Mouse (Mus musculus) liver, postnatal 0 days (tissue): ENCODE measurements at regions not wholly inside any gene's neighbourhood (a gene's known extent, or its start where the extent isn't known, plus 50 kb on each side); places are given as distances from the start of the nearest gene placed in this dataset.

Source experiments
- ATAC-seq: fragments of 200-750 bp; cut with Nextera tagmentation; 2 replicates; pipeline ENCODE4 v1.8.0; 2017; ENCODE audit warnings: mild to moderate bottlenecking, moderate library complexity
- DNase-seq: peaks from one replicate; pipeline ENCODE4 v3.0.0-alpha.2; 2016
- H3K27ac ChIP-seq: fragments of 300-500 bp; sonication (generic); 2 replicates; pipeline ENCODE4 v1.5.1; 2014; ENCODE audit warnings: antibody characterized with exemption, moderate library complexity, mild to moderate bottlenecking, low read depth
- H3K27me3 ChIP-seq: fragments of 300-500 bp; sonication (generic); 2 replicates; pipeline ENCODE4 v1.6.1; 2014; ENCODE audit warnings: low read length, control low read depth, mixed read lengths; ENCODE audit not compliant: insufficient read depth
- H3K36me3 ChIP-seq: fragments of 300-500 bp; sonication (generic); replicated peaks from 2 replicates; pipeline ENCODE4 v1.6.1; 2014; ENCODE audit warnings: mild to moderate bottlenecking, control low read depth, low read length, moderate library complexity, mixed read lengths; ENCODE audit not compliant: insufficient read depth
- H3K4me1 ChIP-seq: fragments of 300-500 bp; sonication (generic); 2 replicates; pipeline ENCODE4 v1.6.1; 2014; ENCODE audit warnings: antibody characterized with exemption, mild to moderate bottlenecking, control low read depth; ENCODE audit not compliant: insufficient read depth
- H3K4me2 ChIP-seq: fragments of 300-500 bp; sonication (generic); 2 replicates; pipeline ENCODE4 v1.6.1; 2014; ENCODE audit warnings: low read depth, mild to moderate bottlenecking, low read length, moderate library complexity, mixed read lengths
- H3K4me3 ChIP-seq: fragments of 300-500 bp; sonication (generic); 2 replicates; pipeline ENCODE4 v1.5.1; 2014; ENCODE audit warnings: low read depth, low read length
- H3K9ac ChIP-seq: fragments of 300-500 bp; sonication (generic); replicated peaks from 2 replicates; pipeline ENCODE4 v1.6.1; 2014; ENCODE audit warnings: mild to moderate bottlenecking, moderate library complexity
- H3K9me3 ChIP-seq: fragments of 300-500 bp; sonication (generic); 2 replicates; pipeline ENCODE4 v1.6.1; 2016; ENCODE audit warnings: mild to moderate bottlenecking, control low read depth, low read length, mixed read lengths
- CTCF ChIP-seq: sonication (generic); IDR thresholded peaks from 2 replicates; pipeline ENCODE4 v1.5.1; 2016; ENCODE audit warnings: antibody characterized with exemption, low read depth
- EP300 ChIP-seq: IDR thresholded peaks from 2 replicates; pipeline ENCODE4 v1.6.1; 2016; ENCODE audit warnings: antibody characterized with exemption, low read depth, mild to moderate bottlenecking
- WGBS: fragments of 180-500 bp; shearing (Covaris S2); extraction: QIAGEN DNeasy Blood & Tissue Kit; methylation state at CpG from one replicate; pipeline ENCODE4 v1.1.7; 2014; ENCODE audit not compliant: insufficient replicate concordance; 5-methylcytosine and 5-hydroxymethylcytosine counted together

DNA sequence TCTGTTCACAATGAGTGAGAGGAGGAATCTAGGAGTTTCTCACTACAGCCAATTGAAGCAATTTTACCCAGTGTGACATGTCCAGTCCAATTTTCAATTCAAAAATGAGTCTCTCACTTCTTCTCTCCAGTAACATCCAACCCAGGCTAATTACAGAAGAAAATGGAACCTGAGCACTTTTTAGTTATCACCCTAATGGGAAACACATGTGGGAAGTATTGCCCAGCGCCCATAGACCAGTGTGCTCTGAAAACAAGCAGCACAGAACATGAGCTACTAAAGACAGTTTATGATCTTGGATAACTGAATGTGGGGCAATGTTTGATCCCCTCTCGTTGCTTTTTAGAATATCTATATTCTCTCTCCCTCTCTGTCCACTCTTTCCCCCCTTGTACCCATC is 70.5 kb upstream of the Efemp1 start:
- no peaks in the 10 kb centered on the region for H3K9me3 ChIP-seq
- no peak for DNase-seq
- H3K36me3 ChIP-seq: no peaks in the 10 kb centered on the region
- no peak overlapping the region for H3K4me2 ChIP-seq
- WGBS: 49% methylated on average over 2 of the region's 2 CpGs
- H3K4me1 ChIP-seq: no peaks in the 10 kb centered on the region
- H3K27ac ChIP-seq: no peak overlapping the region
- no peak for ATAC-seq
- H3K4me3 ChIP-seq: no peak overlapping the region
- no peak overlapping the region for H3K9ac ChIP-seq
- H3K27me3 ChIP-seq: no peaks in the 10 kb centered on the region
- no peak for TF ChIP-seq EP300
- no peak for TF ChIP-seq CTCF

DNA sequence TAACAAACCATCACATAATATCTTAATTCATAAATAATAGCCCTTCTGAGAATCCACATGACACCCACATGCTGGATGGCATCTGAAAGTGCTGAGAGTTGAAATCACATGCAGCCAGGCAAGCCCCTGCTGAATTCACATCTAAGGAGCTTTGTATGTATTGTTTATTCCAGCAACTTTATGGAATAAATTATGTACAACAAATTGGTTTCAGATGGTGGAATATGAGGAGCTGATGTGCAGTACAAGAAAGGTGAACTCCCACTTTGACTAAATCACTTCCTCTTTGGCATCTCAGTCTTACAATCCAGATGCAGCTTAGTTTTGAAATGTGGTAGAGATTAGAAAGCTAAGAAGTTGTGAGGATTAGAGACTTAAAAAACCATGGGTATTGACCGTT is 82.2 kb upstream of the Efemp1 start:
- Histone ChIP-seq H3K4me2 (no peak overlapping the region), H3K27me3 (no peaks in the 10 kb centered on the region), H3K4me3 (no peak overlapping the region), H3K27ac (no peak overlapping the region), H3K4me1 (no peaks in the 10 kb centered on the region), H3K9me3 (no peaks in the 10 kb centered on the region), H3K9ac (no peak overlapping the region), H3K36me3 (no peaks in the 10 kb centered on the region)
- no peak for ATAC-seq
- no peak for TF ChIP-seq CTCF
- TF ChIP-seq EP300: no peak
- no peak for DNase-seq
- 90% methylated on average over 1 of the region's 1 CpGs for WGBS

DNA sequence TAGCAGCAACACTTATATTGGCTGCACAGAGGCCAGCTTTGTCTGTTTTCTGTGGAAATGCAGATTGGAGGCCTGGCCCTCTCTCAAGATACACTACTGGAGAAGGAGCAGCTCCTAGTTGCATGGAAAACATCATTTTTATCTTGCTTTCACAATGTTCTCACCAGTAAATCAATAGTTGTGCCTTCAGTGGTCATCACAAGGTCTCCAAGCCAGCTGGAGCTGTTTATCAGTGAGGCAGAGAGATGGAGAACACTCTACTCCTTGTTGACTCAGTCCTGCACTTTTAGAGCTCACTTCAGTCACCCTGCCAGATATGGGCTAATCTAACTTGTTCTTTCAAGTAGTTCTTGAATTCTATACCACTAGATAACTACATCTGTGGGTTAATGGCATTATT is 92.3 kb upstream of the Efemp1 start:
- no peaks in the 10 kb centered on the region for H3K9me3 ChIP-seq
- no peak overlapping the region for H3K27ac ChIP-seq
- no peaks in the 10 kb centered on the region for H3K4me1 ChIP-seq
- TF ChIP-seq CTCF: no peak
- no peak for TF ChIP-seq EP300
- no peak overlapping the region for H3K9ac ChIP-seq
- no peaks in the 10 kb centered on the region for H3K27me3 ChIP-seq
- DNase-seq: no peak
- no peak for ATAC-seq
- H3K36me3 ChIP-seq: no peaks in the 10 kb centered on the region
- no peak overlapping the region for H3K4me3 ChIP-seq
- no peak overlapping the region for H3K4me2 ChIP-seq

DNA sequence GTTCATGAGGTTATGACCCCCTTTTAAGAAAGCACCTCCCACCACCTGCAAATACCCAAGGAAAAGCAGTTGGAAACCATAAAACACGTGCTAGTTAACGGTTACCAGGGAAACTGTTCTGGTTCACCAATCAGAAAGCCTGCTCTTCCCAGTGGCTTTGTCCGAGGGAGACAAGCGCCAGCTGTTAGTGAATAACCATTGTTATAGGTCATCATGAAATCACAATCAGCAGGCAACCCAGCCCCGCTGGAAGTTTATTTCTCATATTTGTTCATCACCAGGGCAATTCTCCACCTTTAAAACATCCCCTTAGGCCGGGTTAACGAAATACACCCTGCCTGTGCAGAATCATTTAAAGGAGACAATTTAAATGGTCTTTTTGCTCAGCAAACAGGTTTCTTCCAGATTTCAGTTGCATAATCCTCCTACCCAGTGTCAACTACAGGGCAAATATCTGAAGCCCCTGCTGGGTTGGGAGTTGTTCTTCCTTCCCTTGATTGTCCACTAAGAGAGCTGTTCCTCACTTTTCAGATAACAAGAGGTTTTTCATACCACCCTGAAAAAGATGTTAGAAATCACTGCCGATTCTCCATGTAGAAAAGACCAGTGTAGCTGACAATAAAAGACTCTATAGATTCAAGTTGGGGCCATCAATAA is 117.9 kb upstream of the Efemp1 start:
- ATAC-seq (no peak), DNase-seq (no peak)
- Histone ChIP-seq H3K36me3 (no peaks in the 10 kb centered on the region), H3K4me3 (no peak overlapping the region), H3K27ac (no peak overlapping the region), H3K4me2 (no peak overlapping the region), H3K27me3 (no peaks in the 10 kb centered on the region), H3K9ac (no peak overlapping the region), H3K9me3 (no peaks in the 10 kb centered on the region), H3K4me1 (0 out of 2 replicates have a peak, but pooled peaks cover 4% of the 10 kb centered on the region)
- 21% methylated on average over 8 of the region's 8 CpGs for WGBS
- TF ChIP-seq CTCF: no peak
- no peak for TF ChIP-seq EP300

DNA sequence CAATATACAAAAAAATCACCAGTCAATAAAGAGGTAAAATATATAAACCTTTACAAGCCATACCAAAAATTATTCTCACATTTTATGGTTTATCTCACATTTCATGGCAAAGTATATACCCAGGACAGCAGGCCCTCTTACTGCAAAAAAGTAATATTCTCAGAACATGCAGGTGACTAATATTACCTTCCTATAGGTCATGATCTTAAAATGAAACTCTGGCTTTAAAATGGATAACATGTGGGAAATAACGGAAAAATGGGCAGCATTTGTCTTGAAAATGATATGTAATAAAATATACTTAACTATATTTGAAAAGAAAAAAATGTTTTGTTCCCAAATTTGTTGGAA is 118.4 kb upstream of the Efemp1 start:
- DNase-seq (no peak), ATAC-seq (no peak)
- no peaks in the 10 kb centered on the region for H3K36me3 ChIP-seq
- H3K9me3 ChIP-seq: no peaks in the 10 kb centered on the region
- 0 out of 2 replicates have a peak, but pooled peaks cover 4% of the 10 kb centered on the region for H3K4me1 ChIP-seq
- no peaks in the 10 kb centered on the region for H3K27me3 ChIP-seq
- no peak overlapping the region for H3K9ac ChIP-seq
- H3K4me2 ChIP-seq: no peak overlapping the region
- no peak overlapping the region for H3K27ac ChIP-seq
- TF ChIP-seq EP300 (no peak), CTCF (no peak)
- no peak overlapping the region for H3K4me3 ChIP-seq
- whole genome bisulfite sequencing: 60% methylated on average over 1 of the region's 1 CpGs

DNA sequence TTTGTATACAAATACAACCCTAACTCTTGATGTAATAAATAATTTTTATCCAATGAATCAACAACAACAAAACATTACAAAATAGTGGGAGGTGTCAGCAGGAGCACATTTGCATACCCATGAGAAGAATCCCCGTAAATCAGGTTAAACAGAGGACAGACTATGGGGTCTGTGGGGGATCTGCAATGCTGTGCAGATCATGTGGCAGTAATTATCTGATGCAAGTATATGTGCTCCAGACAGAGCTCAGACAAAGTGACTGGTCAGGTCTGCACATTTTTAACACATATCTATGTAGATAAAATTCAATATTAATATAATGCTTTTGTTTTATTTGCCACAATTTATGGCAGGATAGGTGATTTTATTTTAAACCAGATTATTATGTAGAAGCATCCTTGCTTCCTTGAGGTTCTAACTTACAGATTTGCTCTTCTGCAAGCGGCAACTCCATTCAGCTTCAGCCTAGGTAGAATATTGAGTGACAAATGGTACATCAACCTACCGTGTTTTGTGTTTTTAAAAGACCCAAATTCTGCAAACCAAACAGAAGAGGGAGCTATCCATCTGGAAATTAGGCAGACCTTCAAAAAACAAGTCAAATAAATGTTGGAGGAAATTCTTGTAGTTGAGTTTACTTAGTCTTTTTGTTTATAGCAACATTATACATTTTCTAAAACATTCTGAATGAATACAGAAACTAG is 119.0 kb upstream of the Efemp1 start:
- DNase-seq: no peak
- no peaks in the 10 kb centered on the region for H3K27me3 ChIP-seq
- ATAC-seq: no peak
- H3K4me3 ChIP-seq: no peak overlapping the region
- no peaks in the 10 kb centered on the region for H3K9me3 ChIP-seq
- H3K27ac ChIP-seq: no peak overlapping the region
- H3K4me2 ChIP-seq: no peak overlapping the region
- H3K36me3 ChIP-seq: no peaks in the 10 kb centered on the region
- no peak overlapping the region for H3K9ac ChIP-seq
- 0 out of 2 replicates have a peak, but pooled peaks cover 4% of the 10 kb centered on the region for H3K4me1 ChIP-seq
- WGBS: 54% methylated on average over 3 of the region's 3 CpGs
- no peak for TF ChIP-seq EP300
- no peak for TF ChIP-seq CTCF
